In the genomic region with DNA sequence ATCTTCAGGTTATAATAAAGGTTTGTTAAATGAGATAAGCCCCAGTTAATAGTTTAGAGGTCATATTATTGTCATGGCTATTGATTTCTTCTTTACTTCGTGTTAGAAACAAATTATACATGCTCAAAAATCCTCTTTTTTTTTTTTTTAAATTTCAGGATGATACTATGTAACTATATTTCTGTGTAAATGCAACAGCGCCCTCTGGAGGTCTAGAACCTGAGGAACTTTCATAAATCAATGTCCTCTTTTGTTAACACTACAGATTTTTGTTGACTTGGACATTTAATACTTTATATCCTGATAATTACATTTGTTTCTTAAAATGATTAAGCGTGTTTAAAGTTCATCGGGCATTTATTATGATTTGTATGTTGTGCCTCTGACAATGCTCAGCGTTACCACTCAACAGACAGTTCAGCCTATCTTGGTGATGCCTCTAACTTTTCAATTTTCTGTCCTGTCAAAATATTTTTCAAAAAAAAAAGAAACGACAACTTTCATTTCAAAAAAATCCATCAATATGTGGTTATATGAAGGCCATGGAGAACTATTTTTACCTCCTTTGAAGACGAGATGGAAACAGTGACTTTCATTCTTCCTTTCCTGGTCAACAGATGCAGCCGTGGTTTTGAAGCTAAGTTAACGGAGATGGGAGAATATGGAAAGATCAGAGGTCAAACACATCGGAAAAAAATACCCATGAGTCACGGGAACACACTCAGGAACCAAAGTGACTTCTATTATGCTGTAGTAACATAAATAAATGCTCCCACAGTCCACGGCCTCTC, we compare ENCODE assay signal across 8 mouse cellular contexts.
DNase-seq lines count a peak whose midpoint lies in the region; ATAC-seq lines count a peak whose summit lies in the region.
"Had no signal": no experiment of that assay in that cellular context is flagged by ENCODE, and none has a peak within 500 bp of the region (broad histone marks: within the 10 kb centered on the region; RNA-seq: fewer than 3 reads in every experiment).

No protein-coding gene starts in this region.

- DNase-seq in kidney, adult 18-20 months: peak; percentile 47
- peak; percentile 46 for DNase-seq in MN1 (ENCODE audit: low spot score)
- peak; percentile 20 for DNase-seq in c-Kit-positive CD71-negative TER-119-negative erythroid progenitor cells, embryonic 14.5 days (ENCODE audit: low read depth)
- DNase-seq in gastrocnemius, postnatal 14 days: peak; percentile 27
- DNase-seq in limb, embryonic 11.5 days (ENCODE audit: low spot score): peak; percentile 63
- peak; percentile 55 for DNase-seq in telencephalon, adult 2 months (ENCODE audit: low read depth, low spot score)

- ATAC-seq in kidney, embryonic 14.5 days (ENCODE audit: low FRiP score, low TSS enrichment): no peak
- no peak for ATAC-seq in limb, embryonic 11.5 days (ENCODE audit: insufficient number of reproducible peaks, low FRiP score, low TSS enrichment, low read depth)

- no peak overlapping the region for H3K4me2 ChIP-seq in kidney, embryonic 14.5 days (replicated peaks; ENCODE audit: low read depth, low read length)
- no peak overlapping the region for H3K4me2 ChIP-seq in limb, embryonic 11.5 days (ENCODE audit: low read depth, severe bottlenecking)

- intact Hi-C loops in gastrocnemius, postnatal 14 days (cut with DNase I; ENCODE audit: low total_unique reads): loop anchor here (10.0 kb wide), 1 partner anchor 1718 kb away; no protein-coding TSS in a partner anchor

- H3K27me3 ChIP-seq in kidney, embryonic 14.5 days (ENCODE audit: control insufficient read depth, insufficient read depth, low read length): no peaks in the 10 kb centered on the region
- no peaks in the 10 kb centered on the region for H3K27me3 ChIP-seq in limb, embryonic 11.5 days (ENCODE audit: control insufficient read depth, insufficient read depth, low read length)

- no peaks in the 10 kb centered on the region for H3K36me3 ChIP-seq in kidney, embryonic 14.5 days (ENCODE audit: control insufficient read depth, insufficient read depth, low read length)
- H3K36me3 ChIP-seq in limb, embryonic 11.5 days (ENCODE audit: control insufficient read depth, insufficient read depth, low read length): no peaks in the 10 kb centered on the region

- H3K4me1 ChIP-seq in kidney, embryonic 14.5 days (ENCODE audit: control insufficient read depth, insufficient read depth, low read length): no peaks in the 10 kb centered on the region
- no peaks in the 10 kb centered on the region for H3K4me1 ChIP-seq in limb, embryonic 11.5 days (ENCODE audit: control insufficient read depth, insufficient read depth, low read length)

- 52% methylated on average over 12 of the region's 12 CpGs for WGBS in kidney, embryonic 14.5 days
- 61% methylated on average over 12 of the region's 12 CpGs for WGBS in limb, embryonic 11.5 days

- no peaks in the 10 kb centered on the region for H3K9me3 ChIP-seq in kidney, embryonic 14.5 days (ENCODE audit: control insufficient read depth, low read length)
- no peaks in the 10 kb centered on the region for H3K9me3 ChIP-seq in limb, embryonic 11.5 days (ENCODE audit: control insufficient read depth, low read length)

- no peak overlapping the region for H3K27ac ChIP-seq in kidney, embryonic 14.5 days (ENCODE audit: low read depth, low read length)
- no peak overlapping the region for H3K27ac ChIP-seq in limb, embryonic 11.5 days (replicated peaks; ENCODE audit: low read depth, low read length)

- no peak overlapping the region for H3K4me3 ChIP-seq in kidney, embryonic 14.5 days (ENCODE audit: low read length)
- no peak overlapping the region for H3K4me3 ChIP-seq in limb, embryonic 11.5 days (ENCODE audit: low read depth, low read length)
- H3K4me3 ChIP-seq: erythroblast, embryonic 14.5 days had no signal

- no peak overlapping the region for H3K9ac ChIP-seq in kidney, embryonic 14.5 days (ENCODE audit: low read depth, low read length)
- no peak overlapping the region for H3K9ac ChIP-seq in limb, embryonic 11.5 days (ENCODE audit: low read length)
